Mouse (Mus musculus): ENCODE measurements at regions not wholly inside any gene's neighbourhood (a gene's known extent, or its start where the extent isn't known, plus 50 kb on each side); places are given as distances from the start of the nearest gene placed in this dataset.

- TF ChIP-seq EP300 (IDR thresholded peaks at IDR 0.05; ENCODE audit: low read depth) (no peak), CTCF (IDR thresholded peaks at IDR 0.05; ENCODE audit: low read depth) (no peak)
These were observed 484.3 kb upstream of the Nrsn1 start for GRCm38 (mm10) chr13:25754515-25755105.

All from heart, postnatal 0 days (tissue).